Mouse (Mus musculus) lung, postnatal 0 days (tissue): ENCODE data around the gene Drd3. TPM values are rescaled to one million over a fixed set of nuclear protein-coding genes. Genes with fewer than 3 reads are reported as not detected.

Source experiments
- ATAC-seq: fragments of 200-750 bp; cut with Nextera tagmentation; 2 replicates; pipeline ENCODE4 v1.8.0; 2017; ENCODE audit warnings: moderate library complexity
- DNase-seq: peaks from one replicate; pipeline ENCODE4 v3.0.0-alpha.2; 2016; ENCODE audit warnings: low spot score
- H3K27ac ChIP-seq: fragments of 300-500 bp; sonication (generic); 2 replicates; pipeline ENCODE4 v1.5.1; 2014; ENCODE audit warnings: antibody characterized with exemption, mild to moderate bottlenecking, low read length, mixed read lengths
- H3K27me3 ChIP-seq: fragments of 300-500 bp; sonication (generic); replicated peaks from 2 replicates; pipeline ENCODE4 v1.6.1; 2014; ENCODE audit warnings: low read length, mixed read lengths; ENCODE audit not compliant: insufficient read depth
- H3K36me3 ChIP-seq: fragments of 300-500 bp; sonication (generic); 2 replicates; pipeline ENCODE4 v1.6.1; 2014; ENCODE audit warnings: low read length, mixed read lengths; ENCODE audit not compliant: insufficient read depth
- H3K4me1 ChIP-seq: fragments of 300-500 bp; sonication (generic); 2 replicates; pipeline ENCODE4 v1.6.1; 2014; ENCODE audit warnings: antibody characterized with exemption, low read depth, low read length, mixed read lengths; ENCODE audit not compliant: insufficient read depth
- H3K4me2 ChIP-seq: fragments of 300-500 bp; sonication (generic); replicated peaks from 2 replicates; pipeline ENCODE4 v1.6.1; 2014; ENCODE audit warnings: low read depth, mild to moderate bottlenecking, low read length, moderate library complexity, mixed read lengths
- H3K4me3 ChIP-seq: fragments of 300-500 bp; sonication (generic); 2 replicates; pipeline ENCODE4 v1.5.1; 2014; ENCODE audit warnings: low read depth, low read length
- H3K9ac ChIP-seq: fragments of 300-500 bp; sonication (generic); replicated peaks from 2 replicates; pipeline ENCODE4 v1.6.1; 2014; ENCODE audit warnings: low read depth, mild to moderate bottlenecking
- H3K9me3 ChIP-seq: fragments of 300-500 bp; sonication (generic); 2 replicates; pipeline ENCODE4 v1.6.1; 2016; ENCODE audit warnings: low read length, mixed read lengths
- CTCF ChIP-seq: IDR thresholded peaks from 2 replicates; pipeline ENCODE4 v1.5.1; 2016; ENCODE audit warnings: antibody characterized with exemption, mild to moderate bottlenecking
- EP300 ChIP-seq: IDR thresholded peaks from 2 replicates; pipeline ENCODE4 v1.6.1; 2016; ENCODE audit warnings: antibody characterized with exemption, mild to moderate bottlenecking, control low read depth
- WGBS: fragments of 180-500 bp; shearing (Covaris S2); extraction: QIAGEN DNeasy Blood & Tissue Kit; methylation state at CpG from one replicate; pipeline ENCODE4 v1.1.7; 2014; 5-methylcytosine and 5-hydroxymethylcytosine counted together
- polyA plus RNA-seq: library from polyadenylated mRNA; unstranded; fragments of >200 nt; fragmentation: Nextera tagmentation; extraction: Ambion mirVana; gene quantifications from 2 replicates; pipeline ENCODE4 v1.2.1, GENCODE M21; 2015

Gene Drd3
- polyA plus RNA-seq, 1 experiment from 2014 or later, result not detected

- no peak for ATAC-seq
- WGBS, result 89% methylated on average over 7 of the region's 7 CpGs
These were observed 42.5 kb upstream of the Drd3 start for GRCm38 (mm10) chr16:43711361-43711760.

GRCm38 (mm10) chr16:43724444-43724843 lies 29.4 kb upstream of the Drd3 start:
- H3K4me2 ChIP-seq, result no peak overlapping the region
- H3K4me3 ChIP-seq, result no peak overlapping the region
- TF ChIP-seq CTCF, result peak; percentile 27; the same call in 1 of the 2 replicates
- TF ChIP-seq EP300, result no peak
- H3K27ac ChIP-seq, result no peak overlapping the region
- no peaks in the 10 kb centered on the region for H3K27me3 ChIP-seq
- no peaks in the 10 kb centered on the region for H3K36me3 ChIP-seq
- 70% methylated on average over 3 of the region's 3 CpGs for WGBS
- no peaks in the 10 kb centered on the region for H3K9me3 ChIP-seq
- H3K4me1 ChIP-seq, result no peaks in the 10 kb centered on the region
- DNase-seq (no peak), ATAC-seq (no peak)
- no peak overlapping the region for H3K9ac ChIP-seq

More at GRCm38 (mm10) chr16:43711361-43711760, 42.5 kb upstream of the Drd3 start:
- H3K4me2 ChIP-seq, result no peak overlapping the region
- DNase-seq, result no peak
- no peak overlapping the region for H3K9ac ChIP-seq
- no peaks in the 10 kb centered on the region for H3K27me3 ChIP-seq
- no peaks in the 10 kb centered on the region for H3K9me3 ChIP-seq
- no peak overlapping the region for H3K4me3 ChIP-seq
- no peak for TF ChIP-seq CTCF
- TF ChIP-seq EP300, result no peak
- H3K36me3 ChIP-seq, result no peaks in the 10 kb centered on the region
- H3K27ac ChIP-seq, result no peak overlapping the region
- no peaks in the 10 kb centered on the region for H3K4me1 ChIP-seq

GRCm38 (mm10) chr16:43729506-43730221 lies 24.2 kb upstream of the Drd3 start:
- Histone ChIP-seq H3K4me1 (no peaks in the 10 kb centered on the region), H3K9me3 (no peaks in the 10 kb centered on the region), H3K27me3 (no peaks in the 10 kb centered on the region), H3K4me2 (no peak overlapping the region), H3K36me3 (no peaks in the 10 kb centered on the region), H3K27ac (no peak overlapping the region), H3K9ac (no peak overlapping the region), H3K4me3 (no peak overlapping the region)
- whole genome bisulfite sequencing, result 65% methylated on average over 8 of the region's 8 CpGs
- TF ChIP-seq CTCF (no peak), EP300 (no peak)
- DNase-seq (no peak), ATAC-seq (no peak)

GRCm38 (mm10) chr16:43730281-43730680 lies 23.5 kb upstream of the Drd3 start:
- H3K4me1 ChIP-seq, result no peaks in the 10 kb centered on the region
- no peaks in the 10 kb centered on the region for H3K27me3 ChIP-seq
- H3K4me2 ChIP-seq, result no peak overlapping the region
- 53% methylated on average over 4 of the region's 4 CpGs for WGBS
- H3K36me3 ChIP-seq, result no peaks in the 10 kb centered on the region
- H3K4me3 ChIP-seq, result no peak overlapping the region
- no peak overlapping the region for H3K27ac ChIP-seq
- ATAC-seq (no peak), DNase-seq (no peak)
- no peak for TF ChIP-seq CTCF
- TF ChIP-seq EP300, result no peak
- H3K9ac ChIP-seq, result no peak overlapping the region
- no peaks in the 10 kb centered on the region for H3K9me3 ChIP-seq

GRCm38 (mm10) chr16:43732496-43732895 lies 21.3 kb upstream of the Drd3 start:
- Histone ChIP-seq H3K4me3 (no peak overlapping the region), H3K4me1 (no peaks in the 10 kb centered on the region), H3K9me3 (no peaks in the 10 kb centered on the region), H3K27me3 (no peaks in the 10 kb centered on the region), H3K4me2 (no peak overlapping the region), H3K36me3 (no peaks in the 10 kb centered on the region), H3K9ac (no peak overlapping the region), H3K27ac (no peak overlapping the region)
- ATAC-seq, result no peak
- 75% methylated on average over 10 of the region's 10 CpGs for WGBS
- TF ChIP-seq EP300 (no peak), CTCF (no peak)
- DNase-seq, result no peak

- no peaks in the 10 kb centered on the region for H3K9me3 ChIP-seq
- H3K27me3 ChIP-seq, result no peaks in the 10 kb centered on the region
- H3K4me2 ChIP-seq, result no peak overlapping the region
- no peak overlapping the region for H3K27ac ChIP-seq
- no peaks in the 10 kb centered on the region for H3K4me1 ChIP-seq
- no peak overlapping the region for H3K9ac ChIP-seq
- no peak for DNase-seq
- H3K4me3 ChIP-seq, result no peak overlapping the region
- no peaks in the 10 kb centered on the region for H3K36me3 ChIP-seq
- ATAC-seq, result no peak
- TF ChIP-seq CTCF (no peak), EP300 (no peak)
- WGBS, result 75% methylated on average over 5 of the region's 5 CpGs
These were observed 20.9 kb upstream of the Drd3 start for GRCm38 (mm10) chr16:43732900-43733299.

- 37% methylated on average over 4 of the region's 4 CpGs for WGBS
- no peak overlapping the region for H3K9ac ChIP-seq
- no peaks in the 10 kb centered on the region for H3K9me3 ChIP-seq
- DNase-seq (peak; percentile 5), ATAC-seq (no peak)
- no peaks in the 10 kb centered on the region for H3K27me3 ChIP-seq
- H3K27ac ChIP-seq, result no peak overlapping the region
- TF ChIP-seq CTCF, result no peak
- no peak for TF ChIP-seq EP300
- H3K4me1 ChIP-seq, result no peaks in the 10 kb centered on the region
- no peak overlapping the region for H3K4me3 ChIP-seq
- no peaks in the 10 kb centered on the region for H3K36me3 ChIP-seq
- H3K4me2 ChIP-seq, result no peak overlapping the region
These were observed 15.9 kb upstream of the Drd3 start for GRCm38 (mm10) chr16:43737933-43738332.
